22 mouse cellular contexts compared by ENCODE assay signal in genomic region chr19:46123876-46124275, GRCm38 (mm10). TPM values are rescaled to one million over a fixed set of nuclear protein-coding genes. Genes with fewer than 3 reads are reported as not detected.
"Had no signal": no experiment of that assay in that cellular context is flagged by ENCODE, and none has a peak within 500 bp of the region (broad histone marks: within the 10 kb centered on the region; RNA-seq: fewer than 3 reads in every experiment).

No protein-coding gene starts in this region.

- H3K36me3 ChIP-seq: neural tube, embryonic 13.5 days; neural tube, embryonic 15.5 days; stomach, embryonic 15.5 days had no signal

- DNase-seq: retina, postnatal 1 day; right cerebral cortex, adult 18-20 months; right cerebral cortex, postnatal 14 days; right cerebral cortex, postnatal 25 days; spleen, adult 18-20 months; thymus, adult 18-20 months; thymus, adult 2 months; thymus, postnatal 14 days; thymus, postnatal 25 days; thymus, postnatal 36 days; thymus, postnatal 4 days had no signal

- H3K9me3 ChIP-seq: neural tube, embryonic 13.5 days; neural tube, embryonic 15.5 days; stomach, embryonic 15.5 days had no signal

- H3K27me3 ChIP-seq: stomach, embryonic 15.5 days had no signal

- H3K4me3 ChIP-seq: neural tube, embryonic 13.5 days; neural tube, embryonic 15.5 days; stomach, embryonic 15.5 days had no signal

- H3K9ac ChIP-seq: neural tube, embryonic 13.5 days; neural tube, embryonic 15.5 days; stomach, embryonic 15.5 days had no signal

- H3K27ac ChIP-seq: neural tube, embryonic 13.5 days; neural tube, embryonic 15.5 days; stomach, embryonic 15.5 days; stomach, postnatal 0 days had no signal

- H3K4me1 ChIP-seq: neural tube, embryonic 13.5 days; neural tube, embryonic 15.5 days; stomach, embryonic 15.5 days had no signal

- H3K4me2 ChIP-seq: neural tube, embryonic 13.5 days; neural tube, embryonic 15.5 days; stomach, embryonic 15.5 days had no signal

RNA-seq across cellular contexts. Expression of gene Elovl3, which starts 7.8 kb away (rescaled TPM):
- total RNA-seq: neutrophil, adult 5-6 weeks had no signal
- polyA plus RNA-seq: neural tube, embryonic 13.5 days; neural tube, embryonic 14.5 days; small intestine, adult 2 months; spleen, adult 2 months; stomach, embryonic 14.5 days; stomach, embryonic 15.5 days; stomach, postnatal 0 days; urinary bladder, adult 2 months had no signal

RNA-seq across cellular contexts. Expression of gene Pitx3, which starts 24.2 kb away (rescaled TPM):
- total RNA-seq: neutrophil, adult 5-6 weeks had no signal
- polyA plus RNA-seq: neural tube, embryonic 14.5 days; small intestine, adult 2 months; spleen, adult 2 months; stomach, embryonic 14.5 days; stomach, embryonic 15.5 days; thymus, postnatal 0 days had no signal
